Mouse (Mus musculus): ENCODE results near the gene Dock6.
"Not testable (repeated sequence)": the region's sequence is repeated elsewhere in the genome, so short reads cannot be mapped to it uniquely, and the experiment has no call there.

Dock6 gene

DNA sequence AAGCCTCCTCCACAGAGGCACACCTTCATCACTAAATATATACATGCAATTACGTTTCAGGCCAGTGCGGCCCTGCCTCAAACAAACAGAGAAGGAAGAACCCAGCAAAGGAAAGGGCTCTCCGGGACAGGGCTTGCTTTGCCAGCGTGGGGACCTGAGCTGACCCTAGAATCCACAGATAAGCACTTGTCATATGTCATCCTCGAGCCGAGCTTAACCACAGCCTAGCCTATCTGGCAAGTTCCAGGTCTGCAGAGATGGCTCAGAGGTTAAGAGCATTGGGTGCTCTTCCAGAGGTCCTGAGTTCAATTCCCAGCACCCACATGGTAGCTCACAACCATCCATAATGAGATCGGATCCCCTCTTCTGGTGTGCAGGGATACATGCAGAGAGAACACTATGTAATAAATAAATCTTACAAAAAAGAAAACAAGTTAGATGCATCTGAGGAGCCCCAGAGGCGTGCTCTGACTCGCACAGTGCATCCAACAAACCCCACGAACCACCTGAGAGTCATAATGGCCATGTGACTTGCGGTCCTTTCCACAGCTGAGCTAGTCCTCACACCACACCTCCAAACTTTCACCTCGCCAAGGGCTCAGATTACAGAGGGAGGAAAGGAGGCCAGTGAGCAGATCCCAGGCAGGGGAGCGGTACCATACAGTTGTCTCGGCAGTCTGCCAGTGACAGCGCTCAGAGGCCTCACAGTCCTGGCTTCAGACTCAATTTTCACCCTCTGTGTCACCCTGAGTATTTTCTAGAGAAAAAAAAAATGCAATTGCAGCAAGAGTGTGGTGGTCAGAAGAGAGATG lies 70.6 kb downstream of the Dock6 start:
- no peak for DNase-seq (ENCODE audit: low spot score in 2 of 2)

GRCm38 (mm10) chr9:21777726-21778125 lies 74.7 kb downstream of the Dock6 start:
- DNase-seq (ENCODE audit: low spot score in 2 of 2), result no peak

DNA sequence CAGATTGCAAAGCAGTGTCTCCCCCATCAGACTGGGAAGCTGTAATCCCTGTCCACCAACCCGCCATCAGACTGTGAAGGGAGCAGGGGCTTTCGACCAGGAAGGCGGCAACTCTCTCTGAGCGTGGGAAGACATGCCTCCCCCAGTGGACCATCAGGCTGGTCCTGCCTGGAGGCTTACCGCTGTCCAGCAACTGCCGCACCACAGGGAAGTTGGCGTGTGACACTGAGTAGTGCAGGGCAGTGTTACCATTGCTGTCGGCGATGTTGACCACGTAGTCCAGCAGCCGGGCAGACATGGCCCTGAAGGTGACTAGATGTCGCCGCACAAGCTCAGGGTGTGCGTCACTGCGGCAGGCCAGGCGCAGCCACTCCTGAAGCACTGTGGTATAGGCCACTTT lies 78.1 kb downstream of the Dock6 start:
- DNase-seq (ENCODE audit: low spot score in 2 of 2), result no peak

DNA sequence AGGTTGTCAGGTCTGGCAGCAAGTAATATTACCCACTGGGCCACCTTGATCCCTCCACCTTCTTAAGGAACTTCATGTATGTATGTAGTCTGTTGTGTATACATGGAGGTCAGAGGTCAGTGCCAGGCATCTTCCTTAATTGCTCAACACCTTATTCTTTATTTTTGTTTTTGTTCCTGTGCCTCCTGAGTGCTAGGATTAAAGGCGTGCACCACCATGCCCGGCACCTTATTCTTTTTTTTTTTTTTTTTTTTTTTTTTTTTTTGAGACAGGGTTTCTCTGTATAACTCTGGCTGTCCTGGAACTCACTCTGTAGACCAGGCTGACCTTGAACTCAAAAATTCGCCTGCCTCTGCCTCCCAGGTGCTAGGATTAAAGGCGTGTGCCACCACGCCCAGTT lies 79.0 kb downstream of the Dock6 start:
- not testable (repeated sequence) for DNase-seq (ENCODE audit: low spot score in 2 of 2)

- DNase-seq (ENCODE audit: low spot score in 2 of 2), result no peak
Measured at GRCm38 (mm10) chr9:21769558-21770183, 82.8 kb downstream of the Dock6 start.

DNA sequence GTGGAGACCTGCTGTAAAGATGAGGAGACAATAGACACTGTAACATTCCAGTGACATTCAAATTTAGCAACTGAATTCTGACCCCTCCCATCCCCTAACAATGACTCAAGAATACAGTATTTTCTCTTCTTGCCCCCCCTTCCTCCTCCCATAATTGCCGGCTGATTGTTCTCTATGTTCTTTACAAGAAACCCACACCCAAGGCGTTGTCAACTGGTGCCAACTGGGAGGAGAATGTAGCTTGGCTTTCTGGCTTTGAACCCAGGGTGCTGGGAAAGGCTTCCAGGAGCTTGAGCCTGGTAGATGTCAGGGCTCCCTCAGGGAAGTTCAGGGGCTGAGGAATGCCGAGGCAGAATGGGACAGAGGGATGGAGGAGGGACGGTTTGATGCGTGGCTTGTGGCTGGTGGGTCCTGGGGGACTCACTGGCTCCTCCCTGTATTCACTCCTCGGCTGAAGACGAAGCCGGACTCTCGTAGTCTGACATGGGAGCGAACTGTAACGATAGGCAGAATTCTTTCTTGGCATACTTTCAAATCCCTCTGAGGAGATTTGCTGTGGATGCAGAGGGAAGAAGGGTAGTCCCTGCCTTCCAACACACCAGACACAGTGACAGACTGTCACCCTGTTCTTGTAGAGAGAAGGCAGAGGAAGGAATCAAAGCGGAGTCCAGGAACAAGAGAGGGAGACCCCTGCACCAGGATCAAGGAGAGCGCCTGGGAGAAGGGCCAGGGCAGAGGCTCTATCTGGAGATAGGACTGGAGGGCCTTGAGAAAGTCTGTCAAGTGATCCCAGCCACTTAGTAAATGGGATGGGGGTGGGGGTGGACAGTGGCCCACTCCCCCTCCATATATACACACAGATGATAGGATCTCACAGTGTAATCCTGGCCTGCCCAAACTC lies 83.7 kb downstream of the Dock6 start:
- DNase-seq (ENCODE audit: low spot score in 2 of 2), result no peak

- no peak for DNase-seq (ENCODE audit: low spot score in 2 of 2)
Measured at GRCm38 (mm10) chr9:21767896-21768295, 84.5 kb downstream of the Dock6 start.

- DNase-seq (ENCODE audit: low spot score in 2 of 2), result no peak
Measured at GRCm38 (mm10) chr9:21764084-21764999, 88.1 kb downstream of the Dock6 start.

- no peak for DNase-seq (ENCODE audit: low spot score in 2 of 2)
Measured at GRCm38 (mm10) chr9:21762135-21762534, 90.3 kb downstream of the Dock6 start.

- DNase-seq (ENCODE audit: low spot score in 2 of 2), result peak; percentile 94 to 96
Measured at GRCm38 (mm10) chr9:21760155-21761088, 92.0 kb downstream of the Dock6 start, which contains the start of gene Spc24. TSS of gene Spc24 (minus strand) at chr9:21760303.

GRCm38 (mm10) chr9:21759718-21760117 lies 92.7 kb downstream of the Dock6 start:
- no peak for DNase-seq (ENCODE audit: low spot score in 2 of 2)

- no peak for DNase-seq (ENCODE audit: low spot score in 2 of 2)
Measured at GRCm38 (mm10) chr9:21758576-21759529, 93.6 kb downstream of the Dock6 start.

DNA sequence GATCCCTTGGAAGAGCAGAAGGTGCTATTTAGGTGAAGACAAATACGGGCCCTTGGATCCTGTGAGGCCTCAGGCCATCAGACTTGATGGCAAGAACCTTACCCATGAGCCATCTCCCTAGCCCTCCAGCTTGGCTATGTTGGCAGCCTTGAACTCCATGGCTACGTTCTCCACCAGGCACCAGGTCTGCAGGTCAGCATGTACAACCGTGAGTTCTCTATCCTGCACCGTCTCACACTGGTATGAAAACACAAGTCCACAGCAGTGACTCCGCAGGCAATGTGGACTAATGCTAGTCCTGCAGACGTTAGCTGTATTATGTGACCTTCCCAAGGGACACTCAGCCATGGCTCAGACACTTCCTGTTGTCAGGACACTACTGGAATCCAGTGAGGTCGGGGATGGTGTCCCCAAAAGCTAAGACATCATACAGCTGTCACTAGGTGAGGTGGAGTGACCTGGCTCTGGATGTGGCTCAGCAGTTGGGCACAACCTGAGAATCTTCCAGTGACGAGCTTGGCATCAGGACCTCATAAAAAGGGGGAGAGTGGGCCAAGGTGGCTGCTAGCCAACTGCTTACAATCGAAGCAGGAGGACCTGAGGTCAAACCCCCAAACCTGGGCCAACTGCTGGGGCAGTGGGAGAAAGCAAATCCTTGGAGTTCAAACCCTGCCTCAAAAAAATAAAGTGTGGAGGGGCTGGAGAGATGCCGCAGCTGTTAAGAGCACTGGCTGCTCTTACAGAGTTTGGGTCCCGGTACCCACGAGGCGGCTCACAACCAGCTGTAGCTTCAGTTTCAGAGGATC lies 97.7 kb downstream of the Dock6 start:
- DNase-seq (ENCODE audit: low spot score in 2 of 2), result no peak

GRCm38 (mm10) chr9:21754003-21754402 lies 98.4 kb downstream of the Dock6 start:
- DNase-seq (ENCODE audit: low spot score in 2 of 2), result no peak

- no peak for DNase-seq (ENCODE audit: low spot score in 2 of 2)
Measured at GRCm38 (mm10) chr9:21752252-21752792, 100.1 kb downstream of the Dock6 start.

GRCm38 (mm10) chr9:21751347-21751746 lies 101.1 kb downstream of the Dock6 start:
- no peak for DNase-seq (ENCODE audit: low spot score in 2 of 2)

GRCm38 (mm10) chr9:21750370-21750769 lies 102.1 kb downstream of the Dock6 start:
- DNase-seq (ENCODE audit: low spot score in 2 of 2), result no peak

Data from thymus, postnatal 10 days (tissue).